Mouse (Mus musculus) T-helper 2 cell (primary cell): Measurements from ENCODE around the gene 5031410I06Rik.
"Not testable (repeated sequence)": the region's sequence is repeated elsewhere in the genome, so short reads cannot be mapped to it uniquely, and the experiment has no call there.

Source experiments
- in situ Hi-C: fragments of 300-600 bp; cut with MboI, MseI; formaldehyde crosslinking; loops from one replicate; pipeline ENCODE4 v1.15.1; 2025; ENCODE audit warnings: high pct_unique_total_duplicates

Gene 5031410I06Rik

GRCm38 (mm10) chr5:26105262-26105661 is at the start of gene 5031410I06Rik:
Gene 5031410I06Rik (minus strand): TSS chr5:26105362.
- in situ Hi-C loops: not testable (repeated sequence)

GRCm38 (mm10) chr5:26142891-26143290 is 37.7 kb upstream of the 5031410I06Rik start:
- in situ Hi-C loops: no loop called here

- in situ Hi-C loops: not testable (repeated sequence)
Observed at GRCm38 (mm10) chr5:26121321-26121720, 16.2 kb upstream of the 5031410I06Rik start, which contains the start of gene Gm10220. Gene Gm10220 (minus strand): TSS chr5:26121421.

GRCm38 (mm10) chr5:26089191-26089590 is 16.0 kb downstream of the 5031410I06Rik start, which contains the start of gene Gm10471:
Gene Gm10471 (minus strand): TSS chr5:26089291.
- in situ Hi-C loops: not testable (repeated sequence)

- in situ Hi-C loops: loop anchor here (5.0 kb wide), 1 partner anchor 53 kb away; no protein-coding TSS in a partner anchor
Observed at GRCm38 (mm10) chr5:26079023-26079422, 26.1 kb downstream of the 5031410I06Rik start.

- in situ Hi-C loops: no loop called here
Observed at GRCm38 (mm10) chr5:26070716-26071115, 34.4 kb downstream of the 5031410I06Rik start.

GRCm38 (mm10) chr5:26058481-26058880 is 46.7 kb downstream of the 5031410I06Rik start, which contains the start of gene Gm7347:
Gene Gm7347 (minus strand): TSS chr5:26058581.
- in situ Hi-C loops: not testable (repeated sequence)
